Comparison of ENCODE assay signal across 13 mouse cellular contexts in genomic region chr14:77662273-77662672, GRCm38 (mm10).
"Had no signal": no experiment of that assay in that cellular context is flagged by ENCODE, and none has a peak within 500 bp of the region (broad histone marks: within the 10 kb centered on the region; RNA-seq: fewer than 3 reads in every experiment).

No protein-coding gene starts in this region.

- H3K4me1 ChIP-seq: limb, embryonic 13.5 days had no signal

- DNase-seq: kidney, adult 11 months; kidney, postnatal 10 days; kidney, postnatal 4 days; left cerebral cortex, postnatal 4 days; lung, adult 18-20 months; lung, postnatal 36 days; thymus, adult 2 months; thymus, postnatal 25 days had no signal

- H3K9ac ChIP-seq: limb, embryonic 13.5 days; midbrain, embryonic 15.5 days; neural tube, embryonic 12.5 days had no signal

- H3K36me3 ChIP-seq: limb, embryonic 13.5 days; midbrain, embryonic 15.5 days; neural tube, embryonic 12.5 days had no signal

- H3K27me3 ChIP-seq: limb, embryonic 13.5 days; midbrain, embryonic 15.5 days; neural tube, embryonic 12.5 days had no signal

- H3K27ac ChIP-seq: layer of hippocampus, adult 2 months; limb, embryonic 13.5 days; midbrain, embryonic 15.5 days; neural tube, embryonic 12.5 days had no signal

- H3K4me2 ChIP-seq: limb, embryonic 13.5 days; midbrain, embryonic 11.5 days; midbrain, embryonic 15.5 days; neural tube, embryonic 12.5 days had no signal

- H3K9me3 ChIP-seq: limb, embryonic 13.5 days; midbrain, embryonic 15.5 days; neural tube, embryonic 12.5 days had no signal

- H3K4me3 ChIP-seq: layer of hippocampus, adult 2 months; limb, embryonic 13.5 days; midbrain, embryonic 15.5 days; neural tube, embryonic 12.5 days had no signal

- ATAC-seq: midbrain, embryonic 15.5 days had no signal
